Comparison of ENCODE assay signal across 10 mouse cellular contexts in genomic region chr10:87016151-87016692, GRCm38 (mm10). TPM values are rescaled to one million over a fixed set of nuclear protein-coding genes. Genes with fewer than 3 reads are reported as not detected.
DNase-seq lines count a peak whose midpoint lies in the region; ATAC-seq and TF ChIP-seq lines count a peak whose summit lies in the region.
"Had no signal": no experiment of that assay in that cellular context is flagged by ENCODE, and none has a peak within 500 bp of the region (broad histone marks: within the 10 kb centered on the region; RNA-seq: fewer than 3 reads in every experiment).

No protein-coding gene starts in this region.

- no peak overlapping the region for H3K4me3 ChIP-seq in kidney, postnatal 0 days (replicated peaks; ENCODE audit: low read depth, low read length)
- H3K4me3 ChIP-seq in hindbrain, embryonic 16.5 days (ENCODE audit: low read length): no peak overlapping the region
- H3K4me3 ChIP-seq in neural tube, embryonic 13.5 days: no peak overlapping the region

- no peaks in the 10 kb centered on the region for H3K9me3 ChIP-seq in kidney, postnatal 0 days (replicated peaks; ENCODE audit: low read length)
- no peaks in the 10 kb centered on the region for H3K9me3 ChIP-seq in hindbrain, embryonic 16.5 days (ENCODE audit: control insufficient read depth, low read length)
- H3K9me3 ChIP-seq in neural tube, embryonic 13.5 days: no peaks in the 10 kb centered on the region

- H3K4me2 ChIP-seq in kidney, postnatal 0 days (ENCODE audit: low read length): no peak overlapping the region
- H3K4me2 ChIP-seq in hindbrain, embryonic 16.5 days (ENCODE audit: low read length): no peak overlapping the region
- H3K4me2 ChIP-seq in neural tube, embryonic 13.5 days: no peak overlapping the region

- 41% methylated on average over 9 of the region's 9 CpGs for WGBS in kidney, postnatal 0 days
- WGBS in hindbrain, embryonic 16.5 days: 14% methylated on average over 9 of the region's 9 CpGs
- 17% methylated on average over 9 of the region's 9 CpGs for WGBS in neural tube, embryonic 13.5 days

- DNase-seq in kidney, postnatal 0 days (ENCODE audit: low spot score): peak; percentile 65
- no peak for DNase-seq in kidney, postnatal 25 days
- DNase-seq in embryo, embryonic 9.5 days (ENCODE audit: extremely low spot score): peak; percentile 38
- DNase-seq in ovary, postnatal 14 days (ENCODE audit: low spot score): no peak
- no peak for DNase-seq in left cerebral cortex, adult 9 months (ENCODE audit: low spot score in 2 of 2)
- DNase-seq: cerebellum, postnatal 25 days had no signal

- H3K9ac ChIP-seq in kidney, postnatal 0 days (ENCODE audit: low read depth, low read length): no peak overlapping the region
- H3K9ac ChIP-seq in hindbrain, embryonic 16.5 days (ENCODE audit: low read depth, low read length): no peak overlapping the region
- no peak overlapping the region for H3K9ac ChIP-seq in neural tube, embryonic 13.5 days

- H3K36me3 ChIP-seq in kidney, postnatal 0 days (ENCODE audit: insufficient read depth, low read length): no peaks in the 10 kb centered on the region
- no peaks in the 10 kb centered on the region for H3K36me3 ChIP-seq in hindbrain, embryonic 16.5 days (ENCODE audit: control insufficient read depth, insufficient read depth, low read length)
- no peaks in the 10 kb centered on the region for H3K36me3 ChIP-seq in neural tube, embryonic 13.5 days

- no peak for TF ChIP-seq CTCF in kidney, postnatal 0 days (IDR thresholded peaks at IDR 0.05; ENCODE audit: low read depth)

- H3K27me3 ChIP-seq in kidney, postnatal 0 days (ENCODE audit: insufficient read depth, low read length): no peaks in the 10 kb centered on the region
- no peaks in the 10 kb centered on the region for H3K27me3 ChIP-seq in hindbrain, embryonic 16.5 days (replicated peaks; ENCODE audit: control insufficient read depth, insufficient read depth, low read length)
- no peaks in the 10 kb centered on the region for H3K27me3 ChIP-seq in neural tube, embryonic 13.5 days
- H3K27me3 ChIP-seq: Patski had no signal

- no peak overlapping the region for H3K27ac ChIP-seq in kidney, postnatal 0 days
- no peak overlapping the region for H3K27ac ChIP-seq in hindbrain, embryonic 16.5 days (ENCODE audit: low read depth, low read length)
- no peak overlapping the region for H3K27ac ChIP-seq in neural tube, embryonic 13.5 days (replicated peaks)

- no peaks in the 10 kb centered on the region for H3K4me1 ChIP-seq in kidney, postnatal 0 days (replicated peaks; ENCODE audit: insufficient read depth, low read length)
- no peaks in the 10 kb centered on the region for H3K4me1 ChIP-seq in hindbrain, embryonic 16.5 days (ENCODE audit: control insufficient read depth, insufficient read depth, low read depth, low read length)
- H3K4me1 ChIP-seq in neural tube, embryonic 13.5 days (replicated peaks): peaks cover 9% of the 10 kb centered on the region

- peak; percentile 50 for ATAC-seq in kidney, postnatal 0 days (replicated peaks; ENCODE audit: low FRiP score, low read depth)
- ATAC-seq in hindbrain, embryonic 16.5 days: 0 out of 2 replicates have a peak, but pooled peaks have one; percentile 37
- peak; percentile 54 for ATAC-seq in neural tube, embryonic 13.5 days (ENCODE audit: low read depth)
- ATAC-seq in frontal cortex, adult (ENCODE audit: low TSS enrichment): no peak
- ATAC-seq: Patski had no signal

RNA-seq across cellular contexts. Expression of gene Stab2, which starts 8.4 kb away (rescaled TPM):
- 0.51 and 0.73 TPM in 2 replicates for polyA plus RNA-seq in kidney, postnatal 0 days (2015; fragmentation: Nextera tagmentation; extraction: Ambion mirVana)
- 0.04 and 0.07 TPM in 2 replicates for polyA plus RNA-seq in hindbrain, embryonic 16.5 days (2015; fragmentation: Nextera tagmentation; extraction: Ambion mirVana)
- polyA plus RNA-seq in neural tube, embryonic 13.5 days (2015; fragmentation: Nextera tagmentation; extraction: Ambion mirVana): 0.17 and 0.24 TPM in 2 replicates

RNA-seq across cellular contexts. Expression of gene 1700113H08Rik, which starts 41.6 kb away (rescaled TPM):
- not detected in 2 replicates for polyA plus RNA-seq in kidney, postnatal 0 days (2015; fragmentation: Nextera tagmentation; extraction: Ambion mirVana)
- 0.48 TPM in 1 of 2 replicates, not detected in the other for polyA plus RNA-seq in hindbrain, embryonic 16.5 days (2015; fragmentation: Nextera tagmentation; extraction: Ambion mirVana)
- polyA plus RNA-seq in neural tube, embryonic 13.5 days (2015; fragmentation: Nextera tagmentation; extraction: Ambion mirVana): 0.22 and 0.27 TPM in 2 replicates
- polyA plus RNA-seq: Patski had no signal

Comparison
In these comparisons a context has a peak if more than half of its experiments do, and no peak if none do; other contexts are left out.
1. DNase-seq: peak in kidney, postnatal 0 days (single experiment) and embryo, embryonic 9.5 days (single experiment); none in kidney, postnatal 25 days (0 of 2), ovary, postnatal 14 days (single experiment) and left cerebral cortex, adult 9 months (0 of 2).